Mouse (Mus musculus) midbrain, embryonic 13.5 days (tissue): ENCODE measurements at regions not wholly inside any gene's neighbourhood (a gene's known extent, or its start where the extent isn't known, plus 50 kb on each side); places are given as distances from the start of the nearest gene placed in this dataset.

Experiments
- ATAC-seq: fragments of 200-750 bp; cut with Nextera tagmentation; 2 replicates; pipeline ENCODE4 v1.8.0; 2017; ENCODE audit warnings: mild to moderate bottlenecking, moderate TSS enrichment, moderate library complexity
- H3K27ac ChIP-seq: fragments of 300-500 bp; sonication (generic); 2 replicates; pipeline ENCODE4 v1.5.1; 2015; ENCODE audit warnings: inconsistent platforms, mild to moderate bottlenecking, moderate library complexity
- H3K27me3 ChIP-seq: fragments of 300-500 bp; sonication (generic); 2 replicates; pipeline ENCODE4 v1.6.1; 2015; ENCODE audit warnings: mild to moderate bottlenecking, inconsistent platforms
- H3K36me3 ChIP-seq: fragments of 300-500 bp; sonication (generic); 2 replicates; pipeline ENCODE4 v1.6.1; 2015; ENCODE audit warnings: mild to moderate bottlenecking, inconsistent platforms
- H3K4me1 ChIP-seq: fragments of 300-500 bp; sonication (generic); replicated peaks from 2 replicates; pipeline ENCODE4 v1.6.1; 2015; ENCODE audit warnings: inconsistent platforms
- H3K4me2 ChIP-seq: fragments of 300-500 bp; sonication (generic); replicated peaks from 2 replicates; pipeline ENCODE4 v1.6.1; 2015; ENCODE audit warnings: moderate library complexity, mild to moderate bottlenecking, inconsistent platforms
- H3K4me3 ChIP-seq: fragments of 300-500 bp; sonication (generic); replicated peaks from 2 replicates; pipeline ENCODE4 v1.5.1; 2015; ENCODE audit warnings: mild to moderate bottlenecking, inconsistent platforms
- H3K9ac ChIP-seq: fragments of 300-500 bp; sonication (generic); replicated peaks from 2 replicates; pipeline ENCODE4 v1.6.1; 2015; ENCODE audit warnings: mild to moderate bottlenecking, inconsistent platforms
- H3K9me3 ChIP-seq: fragments of 300-500 bp; sonication (generic); 2 replicates; pipeline ENCODE4 v1.6.1; 2016; ENCODE audit warnings: mild to moderate bottlenecking, inconsistent platforms
- WGBS: fragments of 180-500 bp; shearing (Covaris S2); methylation state at CpG from one replicate; pipeline ENCODE4 v1.1.7; 2015; 5-methylcytosine and 5-hydroxymethylcytosine counted together

GRCm38 (mm10) chr11:56716953-56717352 lies 294.2 kb upstream of the Gria1 start:
- Histone ChIP-seq H3K4me3 (no peak overlapping the region), H3K9ac (no peak overlapping the region), H3K36me3 (no peaks in the 10 kb centered on the region), H3K4me1 (no peaks in the 10 kb centered on the region), H3K4me2 (no peak overlapping the region), H3K27ac (no peak overlapping the region), H3K9me3 (no peaks in the 10 kb centered on the region), H3K27me3 (no peaks in the 10 kb centered on the region)
- WGBS, result 78% methylated on average over 2 of the region's 2 CpGs
- no peak for ATAC-seq

DNA sequence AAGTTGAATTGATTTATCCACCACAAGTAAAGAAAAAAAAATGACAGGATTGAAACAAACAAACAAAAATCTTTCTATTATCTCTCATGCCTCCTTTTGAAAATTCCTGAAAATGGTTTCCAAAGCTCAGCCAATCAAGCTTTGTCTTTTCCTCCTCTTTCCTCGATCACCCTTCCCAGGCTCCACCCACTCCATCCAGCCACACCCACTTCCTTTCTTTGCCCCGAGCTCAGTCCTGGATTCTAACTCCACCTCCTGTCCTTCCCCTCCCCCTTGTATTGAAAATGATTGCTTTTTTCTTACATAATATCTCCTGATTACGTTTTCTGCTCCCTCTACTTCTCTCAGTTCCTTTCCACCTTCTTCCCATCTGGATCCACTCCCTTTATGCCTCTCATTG lies 286.0 kb upstream of the Gria1 start:
- no peak overlapping the region for H3K27ac ChIP-seq
- no peak for ATAC-seq
- H3K9me3 ChIP-seq, result no peaks in the 10 kb centered on the region
- H3K9ac ChIP-seq, result no peak overlapping the region
- H3K4me3 ChIP-seq, result no peak overlapping the region
- H3K27me3 ChIP-seq, result no peaks in the 10 kb centered on the region
- 58% methylated on average over 3 of the region's 3 CpGs for WGBS
- no peak overlapping the region for H3K4me2 ChIP-seq
- no peaks in the 10 kb centered on the region for H3K36me3 ChIP-seq
- H3K4me1 ChIP-seq, result no peaks in the 10 kb centered on the region

DNA sequence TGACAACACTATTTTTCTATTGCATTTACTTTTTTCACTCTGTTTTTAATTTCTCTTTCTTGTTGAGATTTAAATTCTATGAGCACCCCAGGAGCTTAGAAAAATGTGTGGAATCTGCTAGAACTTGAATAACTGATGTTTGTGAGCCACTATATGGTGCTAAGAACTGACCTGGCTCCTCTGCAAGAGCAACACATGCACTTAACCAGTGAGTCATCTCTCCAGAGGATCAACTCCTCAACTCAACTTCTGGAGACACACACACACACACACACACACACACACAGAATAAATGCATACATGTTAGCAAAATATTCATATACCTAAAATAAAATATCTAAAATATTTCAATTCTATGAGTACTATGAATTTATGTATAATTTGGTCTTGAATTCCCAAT lies 285.0 kb upstream of the Gria1 start:
- Histone ChIP-seq H3K9me3 (no peaks in the 10 kb centered on the region), H3K27ac (no peak overlapping the region), H3K27me3 (no peaks in the 10 kb centered on the region), H3K9ac (no peak overlapping the region), H3K4me1 (no peaks in the 10 kb centered on the region), H3K4me2 (no peak overlapping the region), H3K4me3 (no peak overlapping the region), H3K36me3 (no peaks in the 10 kb centered on the region)
- ATAC-seq, result no peak

DNA sequence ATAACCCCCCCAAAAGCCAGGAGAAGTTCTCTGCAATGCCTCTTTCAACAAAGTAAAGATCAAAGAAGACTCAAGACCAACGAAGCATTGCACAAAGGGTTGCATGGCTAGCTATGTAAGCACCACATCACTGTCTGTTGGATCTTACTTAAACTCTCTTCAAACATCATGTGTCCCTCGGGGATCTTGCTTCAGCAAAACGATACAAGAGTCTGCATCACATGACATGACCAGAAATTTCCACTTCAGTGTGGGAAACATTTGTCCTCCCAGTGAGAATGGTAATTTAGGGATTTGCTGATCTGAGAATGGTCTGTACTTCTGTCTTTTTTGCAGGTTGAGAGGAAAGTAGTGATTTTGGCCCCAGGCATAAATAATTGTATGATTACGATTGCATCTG lies 283.6 kb upstream of the Gria1 start:
- Histone ChIP-seq H3K9ac (no peak overlapping the region), H3K4me3 (no peak overlapping the region), H3K9me3 (no peaks in the 10 kb centered on the region), H3K4me2 (no peak overlapping the region), H3K36me3 (no peaks in the 10 kb centered on the region), H3K4me1 (no peaks in the 10 kb centered on the region), H3K27ac (no peak overlapping the region), H3K27me3 (no peaks in the 10 kb centered on the region)
- no peak for ATAC-seq
- WGBS, result 68% methylated on average over 4 of the region's 4 CpGs

DNA sequence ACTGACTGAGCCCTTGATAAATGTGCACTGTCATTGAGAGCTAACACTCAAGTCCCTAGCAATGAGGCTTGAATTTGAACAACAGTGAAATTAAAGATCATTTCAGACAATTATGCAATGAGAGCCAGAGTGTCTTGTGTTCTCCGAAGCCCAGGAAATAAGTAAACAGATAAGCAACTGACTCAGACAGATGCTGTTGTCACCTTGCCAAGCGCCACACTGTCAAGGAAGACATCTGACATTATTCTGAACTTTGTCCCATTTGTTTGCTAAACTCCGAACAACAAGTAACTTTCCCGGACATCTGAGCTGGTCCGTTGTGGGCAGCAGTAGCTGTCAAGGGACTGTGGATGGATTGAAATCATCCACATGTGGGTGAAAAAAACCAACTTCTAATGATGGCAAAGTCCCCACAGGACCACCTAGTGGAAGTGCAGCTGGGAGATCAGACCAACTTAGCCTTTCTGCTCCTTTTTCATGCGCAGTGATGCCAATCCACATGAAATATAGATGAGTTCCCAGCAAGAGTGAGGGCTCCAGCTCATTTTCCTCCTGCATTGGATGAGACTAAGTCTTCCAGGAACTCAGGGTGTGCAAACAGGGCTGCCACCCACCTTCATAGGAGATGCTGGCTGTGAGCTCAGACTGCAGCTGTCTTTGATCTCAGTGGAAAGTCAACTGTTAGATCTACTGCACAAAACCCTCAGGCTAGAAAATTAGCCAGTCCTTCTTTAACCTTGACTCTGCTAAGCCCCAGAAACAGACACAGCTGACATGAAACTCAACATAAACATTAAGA lies 282.8 kb upstream of the Gria1 start:
- no peak overlapping the region for H3K4me3 ChIP-seq
- 84% methylated on average over 6 of the region's 6 CpGs for WGBS
- no peaks in the 10 kb centered on the region for H3K36me3 ChIP-seq
- no peaks in the 10 kb centered on the region for H3K27me3 ChIP-seq
- no peaks in the 10 kb centered on the region for H3K9me3 ChIP-seq
- no peak for ATAC-seq
- H3K4me2 ChIP-seq, result no peak overlapping the region
- no peak overlapping the region for H3K27ac ChIP-seq
- no peaks in the 10 kb centered on the region for H3K4me1 ChIP-seq
- H3K9ac ChIP-seq, result no peak overlapping the region

GRCm38 (mm10) chr11:56741857-56742256 lies 269.3 kb upstream of the Gria1 start:
- H3K4me1 ChIP-seq, result peaks cover 5% of the 10 kb centered on the region; the same call in 1 of the 2 replicates
- H3K4me3 ChIP-seq, result no peak overlapping the region
- H3K27me3 ChIP-seq, result no peaks in the 10 kb centered on the region
- no peaks in the 10 kb centered on the region for H3K9me3 ChIP-seq
- no peak overlapping the region for H3K27ac ChIP-seq
- no peak overlapping the region for H3K4me2 ChIP-seq
- whole genome bisulfite sequencing, result 24% methylated on average over 2 of the region's 2 CpGs
- no peak for ATAC-seq
- H3K36me3 ChIP-seq, result no peaks in the 10 kb centered on the region
- H3K9ac ChIP-seq, result no peak overlapping the region

DNA sequence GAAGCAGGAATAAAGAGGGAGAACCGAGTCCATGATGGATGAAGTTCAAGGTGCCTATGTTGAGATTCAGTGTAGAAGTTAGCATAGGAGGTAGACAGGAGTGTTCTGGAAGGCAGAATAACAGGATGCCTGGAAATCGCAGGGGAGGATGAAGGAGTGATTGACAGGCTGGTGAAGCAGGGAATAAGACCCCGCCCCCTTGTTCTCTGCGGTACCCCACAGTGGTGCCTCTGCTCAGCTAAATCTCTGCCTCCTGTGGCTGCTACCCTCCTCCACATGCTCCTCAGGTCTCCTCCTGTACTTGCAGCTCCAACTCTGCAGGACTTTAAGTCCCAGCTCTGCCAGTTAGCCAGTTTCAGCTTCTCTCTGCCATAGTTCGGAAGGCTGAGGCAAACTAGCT lies 261.2 kb upstream of the Gria1 start:
- H3K27ac ChIP-seq, result no peak overlapping the region
- H3K4me2 ChIP-seq, result no peak overlapping the region
- no peak overlapping the region for H3K4me3 ChIP-seq
- WGBS, result 24% methylated on average over 5 of the region's 5 CpGs
- no peak overlapping the region for H3K9ac ChIP-seq
- H3K36me3 ChIP-seq, result no peaks in the 10 kb centered on the region
- H3K9me3 ChIP-seq, result no peaks in the 10 kb centered on the region
- H3K27me3 ChIP-seq, result no peaks in the 10 kb centered on the region
- H3K4me1 ChIP-seq, result peaks cover 10% of the 10 kb centered on the region
- ATAC-seq, result 0 out of 2 replicates have a peak, but pooled peaks have one; percentile 40

DNA sequence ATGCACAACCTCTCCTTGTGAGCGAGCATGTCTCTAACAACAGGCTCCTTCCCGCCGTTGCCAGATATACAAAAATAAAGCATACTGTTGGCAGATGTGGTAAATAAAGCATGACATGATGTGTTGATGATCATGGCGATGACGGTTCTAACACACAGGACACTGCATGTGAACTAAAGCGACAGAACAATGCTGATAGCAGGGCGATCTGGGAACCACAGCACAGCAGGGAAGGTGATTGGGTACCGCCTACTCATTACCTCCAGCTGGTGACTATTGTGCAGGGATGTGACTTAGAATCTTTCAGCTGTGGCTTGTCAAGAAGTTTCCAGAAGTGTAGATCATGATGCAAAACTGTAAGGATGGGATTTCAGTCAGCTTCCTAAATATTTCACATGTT lies 260.5 kb upstream of the Gria1 start:
- Histone ChIP-seq H3K36me3 (no peaks in the 10 kb centered on the region), H3K9ac (no peak overlapping the region), H3K27ac (no peak overlapping the region), H3K4me1 (peaks cover 10% of the 10 kb centered on the region), H3K4me3 (no peak overlapping the region), H3K9me3 (no peaks in the 10 kb centered on the region), H3K4me2 (no peak overlapping the region), H3K27me3 (no peaks in the 10 kb centered on the region)
- ATAC-seq, result no peak
- 41% methylated on average over 8 of the region's 8 CpGs for WGBS

- Histone ChIP-seq H3K9me3 (no peaks in the 10 kb centered on the region), H3K9ac (no peak overlapping the region), H3K36me3 (no peaks in the 10 kb centered on the region), H3K4me1 (peaks cover 10% of the 10 kb centered on the region), H3K4me3 (no peak overlapping the region), H3K27ac (no peak overlapping the region), H3K27me3 (no peaks in the 10 kb centered on the region), H3K4me2 (no peak overlapping the region)
- ATAC-seq, result no peak
- WGBS, result 35% methylated on average over 5 of the region's 5 CpGs
Observed at GRCm38 (mm10) chr11:56751918-56752317, 259.3 kb upstream of the Gria1 start.

- no peaks in the 10 kb centered on the region for H3K9me3 ChIP-seq
- H3K4me3 ChIP-seq, result no peak overlapping the region
- H3K27me3 ChIP-seq, result no peaks in the 10 kb centered on the region
- no peak overlapping the region for H3K9ac ChIP-seq
- H3K36me3 ChIP-seq, result no peaks in the 10 kb centered on the region
- WGBS, result 42% methylated on average over 3 of the region's 3 CpGs
- H3K4me1 ChIP-seq, result peaks cover 10% of the 10 kb centered on the region
- no peak overlapping the region for H3K27ac ChIP-seq
- ATAC-seq, result no peak
- no peak overlapping the region for H3K4me2 ChIP-seq
Observed at GRCm38 (mm10) chr11:56753699-56754098, 257.5 kb upstream of the Gria1 start.

DNA sequence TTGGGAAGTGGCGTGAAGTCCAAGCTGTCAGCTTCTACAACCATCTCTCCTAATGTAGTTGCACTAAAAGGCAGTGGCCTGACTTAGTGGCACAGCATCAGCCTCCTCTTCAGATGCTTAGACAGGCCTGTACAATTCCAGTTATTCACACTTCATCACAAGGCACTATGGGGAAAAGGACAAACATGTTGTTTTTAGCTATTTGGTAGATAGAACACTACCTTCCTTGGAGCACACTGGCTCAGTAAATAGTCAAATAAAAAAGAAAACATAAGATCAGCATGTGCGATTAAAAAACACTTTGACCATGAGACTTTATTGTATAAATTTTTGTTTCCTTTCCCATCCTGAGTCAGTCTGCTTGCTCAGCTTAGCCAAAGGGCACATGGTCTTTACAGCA lies 250.7 kb upstream of the Gria1 start:
- no peak overlapping the region for H3K9ac ChIP-seq
- no peak overlapping the region for H3K27ac ChIP-seq
- H3K4me2 ChIP-seq, result no peak overlapping the region
- no peaks in the 10 kb centered on the region for H3K4me1 ChIP-seq
- ATAC-seq, result no peak
- no peak overlapping the region for H3K4me3 ChIP-seq
- 85% methylated on average over 2 of the region's 2 CpGs for WGBS
- H3K27me3 ChIP-seq, result no peaks in the 10 kb centered on the region
- H3K36me3 ChIP-seq, result no peaks in the 10 kb centered on the region
- H3K9me3 ChIP-seq, result no peaks in the 10 kb centered on the region

GRCm38 (mm10) chr11:56762467-56763120 lies 248.6 kb upstream of the Gria1 start:
- WGBS, result 59% methylated on average over 5 of the region's 5 CpGs
- no peaks in the 10 kb centered on the region for H3K36me3 ChIP-seq
- no peaks in the 10 kb centered on the region for H3K4me1 ChIP-seq

GRCm38 (mm10) chr11:56767424-56767823 lies 243.8 kb upstream of the Gria1 start:
- Histone ChIP-seq H3K9ac (no peak overlapping the region), H3K36me3 (no peaks in the 10 kb centered on the region), H3K4me1 (no peaks in the 10 kb centered on the region), H3K9me3 (no peaks in the 10 kb centered on the region), H3K27me3 (no peaks in the 10 kb centered on the region), H3K4me3 (no peak overlapping the region), H3K27ac (no peak overlapping the region), H3K4me2 (no peak overlapping the region)
- no peak for ATAC-seq

More at GRCm38 (mm10) chr11:56762467-56763120, 248.6 kb upstream of the Gria1 start:
- Histone ChIP-seq H3K27me3 (no peaks in the 10 kb centered on the region), H3K27ac (no peak overlapping the region), H3K4me2 (no peak overlapping the region), H3K9me3 (no peaks in the 10 kb centered on the region), H3K4me3 (no peak overlapping the region), H3K9ac (no peak overlapping the region)
- no peak for ATAC-seq
